Mouse (Mus musculus): ENCODE data around the gene Satb1.

DNA sequence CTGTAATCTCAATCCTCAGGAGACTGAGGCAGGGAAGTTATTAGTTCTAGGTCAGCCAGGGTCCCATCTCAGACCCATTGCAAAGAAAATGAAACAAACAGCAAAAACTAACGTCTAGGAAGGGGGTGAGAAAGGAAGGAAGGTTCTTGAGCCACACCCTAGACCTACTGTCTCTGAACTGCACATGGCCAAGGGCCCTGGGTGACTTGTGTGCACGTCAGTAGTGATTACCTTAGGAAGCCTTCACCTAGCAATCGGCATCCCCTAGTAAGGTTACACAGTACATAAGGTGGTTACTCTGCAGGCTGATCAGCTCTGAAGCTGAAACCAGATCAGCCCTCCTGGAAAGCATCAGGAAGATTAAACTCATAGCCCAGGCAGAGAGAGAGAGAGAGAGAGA is 22.2 kb upstream of the Satb1 start:
- TF ChIP-seq CTCF (IDR thresholded peaks at IDR 0.05; ENCODE audit: borderline replicate concordance, extremely low read depth, insufficient read depth, insufficient read length) (no peak), POLR2A (IDR thresholded peaks at IDR 0.05; ENCODE audit: borderline replicate concordance, extremely low read depth, insufficient read depth, insufficient read length, poor library complexity, severe bottlenecking) (no peak)

All from brain, embryonic 14.5 days (tissue).